In the genomic region with DNA sequence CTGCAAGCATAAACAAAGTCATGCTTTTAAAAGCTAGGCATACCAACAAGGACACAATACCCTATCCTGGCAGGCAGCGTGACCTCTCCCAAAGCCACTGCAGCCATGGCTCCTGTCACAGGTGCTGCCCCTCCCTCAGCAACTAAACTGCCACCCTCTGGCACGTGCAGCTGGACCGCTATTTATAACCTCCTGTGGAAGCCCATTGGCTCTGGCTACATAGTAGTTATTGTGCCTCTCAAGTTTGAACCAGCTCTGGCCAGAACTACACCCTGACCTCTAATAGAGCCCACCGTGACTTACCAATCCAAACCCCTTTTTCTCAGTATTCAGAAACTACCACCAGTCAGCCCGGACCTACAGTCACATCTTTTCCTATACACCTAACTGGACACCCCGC, we compare ENCODE assay signal across 8 mouse cellular contexts. TPM values are rescaled to one million over a fixed set of nuclear protein-coding genes. Genes with fewer than 3 reads are reported as not detected.
DNase-seq lines count a peak whose midpoint lies in the region; ATAC-seq and TF ChIP-seq lines count a peak whose summit lies in the region.

No protein-coding gene starts in this region.

- H3K27ac ChIP-seq in embryonic facial prominence, embryonic 15.5 days (replicated peaks), result peak overlapping the region; percentile 94; the same call in 1 of the 2 replicates
- peak overlapping the region; percentile 99 for H3K27ac ChIP-seq in limb, embryonic 10.5 days
- H3K27ac ChIP-seq in midbrain, postnatal 0 days (ENCODE audit: low read depth, low read length), result no peak overlapping the region

- no peak for ATAC-seq in embryonic facial prominence, embryonic 15.5 days (ENCODE audit: insufficient number of reproducible peaks, low FRiP score, low TSS enrichment, low read depth)
- peak; percentile 18 for ATAC-seq in midbrain, postnatal 0 days (ENCODE audit: low FRiP score)

- no peak overlapping the region for H3K9ac ChIP-seq in embryonic facial prominence, embryonic 15.5 days
- H3K9ac ChIP-seq in midbrain, postnatal 0 days (replicated peaks; ENCODE audit: low read length, poor library complexity, severe bottlenecking), result peak overlapping the region; percentile 77; the same call in 1 of the 2 replicates

- peaks cover 10% of the 10 kb centered on the region; the same call in 1 of the 2 replicates for H3K36me3 ChIP-seq in embryonic facial prominence, embryonic 15.5 days
- H3K36me3 ChIP-seq in limb, embryonic 10.5 days, result peaks cover 19% of the 10 kb centered on the region
- H3K36me3 ChIP-seq in midbrain, postnatal 0 days (ENCODE audit: insufficient read depth, low read length), result peaks cover 3% of the 10 kb centered on the region; the same call in 1 of the 2 replicates

- intact Hi-C loops in heart, postnatal 14 days (cut with DNase I), result no loop called here

- H3K9me3 ChIP-seq in embryonic facial prominence, embryonic 15.5 days (replicated peaks), result no peaks in the 10 kb centered on the region
- no peaks in the 10 kb centered on the region for H3K9me3 ChIP-seq in limb, embryonic 10.5 days (replicated peaks)
- no peaks in the 10 kb centered on the region for H3K9me3 ChIP-seq in midbrain, postnatal 0 days (ENCODE audit: low read length)

- no peak for TF ChIP-seq CTCF in midbrain, postnatal 0 days (IDR thresholded peaks at IDR 0.05)

- peak overlapping the region; percentile 68 for H3K4me2 ChIP-seq in embryonic facial prominence, embryonic 15.5 days (replicated peaks)
- H3K4me2 ChIP-seq in midbrain, postnatal 0 days (ENCODE audit: low read depth, low read length, poor library complexity, severe bottlenecking), result peak overlapping the region; percentile 89

- H3K27me3 ChIP-seq in embryonic facial prominence, embryonic 15.5 days, result no peaks in the 10 kb centered on the region
- no peaks in the 10 kb centered on the region for H3K27me3 ChIP-seq in limb, embryonic 10.5 days (ENCODE audit: low read depth, poor library complexity, severe bottlenecking)
- H3K27me3 ChIP-seq in midbrain, postnatal 0 days (ENCODE audit: insufficient read depth, low read length), result no peaks in the 10 kb centered on the region

- peaks cover 8% of the 10 kb centered on the region for H3K4me1 ChIP-seq in embryonic facial prominence, embryonic 15.5 days
- peaks cover 25% of the 10 kb centered on the region for H3K4me1 ChIP-seq in limb, embryonic 10.5 days
- peaks cover 4% of the 10 kb centered on the region; the same call in 1 of the 2 replicates for H3K4me1 ChIP-seq in midbrain, postnatal 0 days (ENCODE audit: insufficient read depth, low read length)

- H3K4me3 ChIP-seq in embryonic facial prominence, embryonic 15.5 days (replicated peaks), result peak overlapping the region; percentile 87
- H3K4me3 ChIP-seq in limb, embryonic 10.5 days, result peak overlapping the region; percentile 92
- peak overlapping the region; percentile 93 for H3K4me3 ChIP-seq in midbrain, postnatal 0 days (ENCODE audit: low read depth, low read length)

- 4% methylated on average over 6 of the region's 6 CpGs for WGBS in embryonic facial prominence, embryonic 15.5 days
- 8% methylated on average over 6 of the region's 6 CpGs for WGBS in limb, embryonic 10.5 days
- WGBS in midbrain, postnatal 0 days, result 3% methylated on average over 6 of the region's 6 CpGs

- peak; percentile 5 for DNase-seq in cerebellum, adult 9-11 months
- DNase-seq in cerebellum, adult 8-10 months, result no peak
- peak; percentile 45 to 71 for DNase-seq in heart, postnatal 14 days
- peak; percentile 51 for DNase-seq in limb, embryonic 10.5 days (ENCODE audit: low spot score)
- DNase-seq in midbrain, postnatal 0 days (ENCODE audit: low spot score), result no peak
- no peak for DNase-seq in right cerebral cortex, postnatal 14 days
- no peak for DNase-seq in left cerebral cortex, adult 9 months (ENCODE audit: low spot score in 2 of 2)

RNA-seq across cellular contexts. Expression of a gene that starts 20.4 kb away (rescaled TPM):
- 60.7 and 63.9 TPM in 2 replicates for polyA plus RNA-seq in embryonic facial prominence, embryonic 15.5 days (2015; fragmentation: Nextera tagmentation; extraction: Ambion mirVana)
- 10 to 100 TPM; 88.3 to 91.1 TPM for total RNA-seq in heart, postnatal 14 days (2021)
- 86.9 and 93.3 TPM in 2 replicates for polyA plus RNA-seq in limb, embryonic 10.5 days (2016; fragmentation: Nextera tagmentation; extraction: Ambion mirVana)
- total RNA-seq in midbrain, postnatal 0 days (2014; rRNA removed), result 113 and 114 TPM in 2 replicates
- 166 and 182 TPM in 2 replicates for polyA plus RNA-seq in midbrain, postnatal 0 days (2015; fragmentation: Nextera tagmentation; extraction: Ambion mirVana)

RNA-seq across cellular contexts. Expression of a gene that starts 54.5 kb away (rescaled TPM):
- 64.1 and 70.5 TPM in 2 replicates for polyA plus RNA-seq in embryonic facial prominence, embryonic 15.5 days (2015; fragmentation: Nextera tagmentation; extraction: Ambion mirVana)
- total RNA-seq in heart, postnatal 14 days (2021), result 10 to 100 TPM; 12.2 to 12.4 TPM
- 75.5 and 83.3 TPM in 2 replicates for polyA plus RNA-seq in limb, embryonic 10.5 days (2016; fragmentation: Nextera tagmentation; extraction: Ambion mirVana)
- total RNA-seq in midbrain, postnatal 0 days (2014; rRNA removed), result 58.5 and 79.7 TPM in 2 replicates
- 57.5 and 60.6 TPM in 2 replicates for polyA plus RNA-seq in midbrain, postnatal 0 days (2015; fragmentation: Nextera tagmentation; extraction: Ambion mirVana)

Comparison
In these comparisons a context has a peak if more than half of its experiments do, and no peak if none do; other contexts are left out.
1. DNase-seq: peak in cerebellum, adult 9-11 months (single experiment), heart, postnatal 14 days (2 of 2) and limb, embryonic 10.5 days (single experiment); none in cerebellum, adult 8-10 months (single experiment), midbrain, postnatal 0 days (single experiment), right cerebral cortex, postnatal 14 days (single experiment) and left cerebral cortex, adult 9 months (0 of 2).
2. Peak in every context shown above with its lines, with median percentiles within 50 percentile points of each other: H3K4me3 ChIP-seq.